Mouse (Mus musculus) heart, postnatal 0 days (tissue): ENCODE measurements at regions not wholly inside any gene's neighbourhood (a gene's known extent, or its start where the extent isn't known, plus 50 kb on each side); places are given as distances from the start of the nearest gene placed in this dataset.

Experiments
- ATAC-seq: fragments of 200-750 bp; cut with Nextera tagmentation; 2 replicates; pipeline ENCODE4 v1.8.0; 2017; ENCODE audit warnings: low read depth, moderate number of reproducible peaks, moderate library complexity; ENCODE audit not compliant: insufficient read depth
- DNase-seq: peaks from one replicate; pipeline ENCODE4 v3.0.0-alpha.2; 2016; ENCODE audit warnings: low spot score
- H3K27ac ChIP-seq: fragments of 300-500 bp; sonication (generic); 2 replicates; pipeline ENCODE4 v1.5.1; 2014; ENCODE audit warnings: low read depth, mild to moderate bottlenecking
- H3K27me3 ChIP-seq: fragments of 300-500 bp; sonication (generic); 2 replicates; pipeline ENCODE4 v1.6.1; 2014; ENCODE audit warnings: low read length, mixed read lengths; ENCODE audit not compliant: control insufficient read depth, insufficient read depth
- H3K36me3 ChIP-seq: fragments of 300-500 bp; sonication (generic); replicated peaks from 2 replicates; pipeline ENCODE4 v1.6.1; 2014; ENCODE audit warnings: low read length, mixed read lengths; ENCODE audit not compliant: control insufficient read depth, insufficient read depth
- H3K4me1 ChIP-seq: fragments of 300-500 bp; sonication (generic); 2 replicates; pipeline ENCODE4 v1.6.1; 2014; ENCODE audit warnings: antibody characterized with exemption; ENCODE audit not compliant: control insufficient read depth, insufficient read depth
- H3K4me2 ChIP-seq: fragments of 300-500 bp; sonication (generic); 2 replicates; pipeline ENCODE4 v1.6.1; 2014; ENCODE audit warnings: low read depth, mild to moderate bottlenecking, low read length, moderate library complexity
- H3K4me3 ChIP-seq: fragments of 300-500 bp; sonication (generic); 2 replicates; pipeline ENCODE4 v1.5.1; 2014; ENCODE audit warnings: low read depth, low read length
- H3K9ac ChIP-seq: fragments of 300-500 bp; sonication (generic); replicated peaks from 2 replicates; pipeline ENCODE4 v1.6.1; 2014; ENCODE audit warnings: low read depth, low read length, mixed read lengths
- H3K9me3 ChIP-seq: fragments of 300-500 bp; sonication (generic); replicated peaks from 2 replicates; pipeline ENCODE4 v1.6.1; 2016; ENCODE audit warnings: low read length; ENCODE audit not compliant: control insufficient read depth
- CTCF ChIP-seq: IDR thresholded peaks from 2 replicates; pipeline ENCODE4 v1.5.1; 2016; ENCODE audit warnings: antibody characterized with exemption, control low read depth, low read depth
- EP300 ChIP-seq: IDR thresholded peaks from 2 replicates; pipeline ENCODE4 v1.6.1; 2016; ENCODE audit warnings: antibody characterized with exemption, low read depth
- WGBS: fragments of 180-500 bp; shearing (Covaris S2); extraction: QIAGEN DNeasy Blood & Tissue Kit; methylation state at CpG from one replicate; pipeline ENCODE4 v1.1.7; 2014; 5-methylcytosine and 5-hydroxymethylcytosine counted together

- Histone ChIP-seq H3K27ac (0 out of 2 replicates have a peak overlapping the region, but pooled peaks have one; percentile 9), H3K4me2 (no peak overlapping the region), H3K4me3 (no peak overlapping the region), H3K9ac (no peak overlapping the region), H3K27me3 (no peaks in the 10 kb centered on the region), H3K36me3 (no peaks in the 10 kb centered on the region), H3K4me1 (peaks cover 8% of the 10 kb centered on the region; the same call in 1 of the 2 replicates), H3K9me3 (no peaks in the 10 kb centered on the region)
- WGBS = 73% methylated on average over 5 of the region's 5 CpGs
- 0 out of 2 replicates have a peak, but pooled peaks have one; percentile 31 for ATAC-seq
- TF ChIP-seq CTCF (no peak), EP300 (no peak)
- DNase-seq = no peak
These were observed 139.0 kb downstream of the 1500009L16Rik start for GRCm38 (mm10) chr10:83861574-83862190.

GRCm38 (mm10) chr10:83864591-83864990 lies 141.9 kb downstream of the 1500009L16Rik start:
- no peak for TF ChIP-seq EP300
- no peak for TF ChIP-seq CTCF
- no peaks in the 10 kb centered on the region for H3K9me3 ChIP-seq
- no peaks in the 10 kb centered on the region for H3K36me3 ChIP-seq
- DNase-seq (no peak), ATAC-seq (no peak)
- no peak overlapping the region for H3K27ac ChIP-seq
- H3K9ac ChIP-seq = no peak overlapping the region
- no peak overlapping the region for H3K4me3 ChIP-seq
- no peaks in the 10 kb centered on the region for H3K27me3 ChIP-seq
- H3K4me2 ChIP-seq = no peak overlapping the region
- WGBS = 68% methylated on average over 8 of the region's 8 CpGs
- peaks cover 3% of the 10 kb centered on the region; the same call in 1 of the 2 replicates for H3K4me1 ChIP-seq

- peak; percentile 64; the same call in 1 of the 2 replicates for ATAC-seq
- H3K27ac ChIP-seq = no peak overlapping the region
- H3K4me2 ChIP-seq = no peak overlapping the region
- H3K9me3 ChIP-seq = no peaks in the 10 kb centered on the region
- H3K27me3 ChIP-seq = no peaks in the 10 kb centered on the region
- no peak for TF ChIP-seq EP300
- no peak for TF ChIP-seq CTCF
- H3K4me3 ChIP-seq = no peak overlapping the region
- H3K36me3 ChIP-seq = no peaks in the 10 kb centered on the region
- H3K9ac ChIP-seq = no peak overlapping the region
- DNase-seq = no peak
- 18% methylated on average over 5 of the region's 5 CpGs for WGBS
- H3K4me1 ChIP-seq = peaks cover 3% of the 10 kb centered on the region; the same call in 1 of the 2 replicates
These were observed 143.3 kb downstream of the 1500009L16Rik start for GRCm38 (mm10) chr10:83865929-83866328.

- H3K27ac ChIP-seq = no peak overlapping the region
- ATAC-seq (peak; percentile 85), DNase-seq (peak; percentile 47)
- no peak overlapping the region for H3K9ac ChIP-seq
- no peak overlapping the region for H3K4me2 ChIP-seq
- no peaks in the 10 kb centered on the region for H3K9me3 ChIP-seq
- H3K27me3 ChIP-seq = no peaks in the 10 kb centered on the region
- no peak overlapping the region for H3K4me3 ChIP-seq
- TF ChIP-seq CTCF (no peak), EP300 (peak; percentile 42; the same call in 1 of the 2 replicates)
- H3K4me1 ChIP-seq = no peaks in the 10 kb centered on the region
- H3K36me3 ChIP-seq = no peaks in the 10 kb centered on the region
- WGBS = 42% methylated on average over 4 of the region's 4 CpGs
These were observed 149.2 kb downstream of the 1500009L16Rik start for GRCm38 (mm10) chr10:83871736-83872400.

- Histone ChIP-seq H3K4me3 (no peak overlapping the region), H3K27ac (0 out of 2 replicates have a peak overlapping the region, but pooled peaks have one; percentile 20), H3K9ac (no peak overlapping the region), H3K36me3 (no peaks in the 10 kb centered on the region), H3K4me1 (peaks cover 18% of the 10 kb centered on the region), H3K9me3 (no peaks in the 10 kb centered on the region), H3K4me2 (no peak overlapping the region), H3K27me3 (no peaks in the 10 kb centered on the region)
- ATAC-seq (peak; percentile 30), DNase-seq (no peak)
- 46% methylated on average over 2 of the region's 2 CpGs for WGBS
- TF ChIP-seq CTCF (no peak), EP300 (no peak)
These were observed 156.1 kb downstream of the 1500009L16Rik start for GRCm38 (mm10) chr10:83878745-83879144.
